Mouse (Mus musculus) cerebellum, postnatal 14 days (tissue): ENCODE results near the gene Gm10972.
"Not testable (repeated sequence)": the region's sequence is repeated elsewhere in the genome, so short reads cannot be mapped to it uniquely, and the experiment has no call there.

ENCODE experiments used
- DNase-seq, 2 experiments: peaks; one replicate each; pipeline ENCODE4 v3.0.0; 2021; ENCODE audit warnings: mixed read lengths in 2 of 2

Gm10972 gene

DNA sequence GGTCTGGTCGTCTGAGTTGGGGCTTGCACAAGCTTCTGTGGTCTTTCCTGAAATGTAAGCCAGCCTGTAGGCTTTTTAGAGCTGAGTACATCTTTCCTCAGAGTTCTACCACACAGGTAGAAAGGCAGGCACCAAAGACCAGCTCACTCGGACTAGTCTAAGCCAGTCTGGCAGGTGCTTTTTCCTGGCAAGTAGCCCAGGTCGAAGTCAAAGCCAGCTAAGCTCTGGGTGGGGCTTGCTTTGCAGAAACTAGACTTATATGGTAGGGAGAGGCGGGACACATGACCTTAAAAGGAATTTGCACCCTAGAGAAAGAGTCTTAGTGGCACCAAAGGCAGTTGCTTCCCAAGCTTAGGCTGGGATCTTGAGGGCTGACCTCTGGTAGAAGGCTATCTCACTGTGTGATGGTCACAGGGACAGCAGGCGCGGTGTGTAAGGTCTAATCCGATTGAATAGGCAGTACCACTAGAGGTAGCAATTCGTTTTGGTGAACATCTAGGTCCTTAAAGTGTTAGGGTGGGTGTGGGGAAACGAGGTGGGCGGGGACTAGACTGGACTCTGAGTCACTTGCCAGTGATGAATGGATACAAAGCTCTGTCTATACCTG lies 16.3 kb downstream of the Gm10972 start:
- DNase-seq = peak; percentile 9 to 24

DNA sequence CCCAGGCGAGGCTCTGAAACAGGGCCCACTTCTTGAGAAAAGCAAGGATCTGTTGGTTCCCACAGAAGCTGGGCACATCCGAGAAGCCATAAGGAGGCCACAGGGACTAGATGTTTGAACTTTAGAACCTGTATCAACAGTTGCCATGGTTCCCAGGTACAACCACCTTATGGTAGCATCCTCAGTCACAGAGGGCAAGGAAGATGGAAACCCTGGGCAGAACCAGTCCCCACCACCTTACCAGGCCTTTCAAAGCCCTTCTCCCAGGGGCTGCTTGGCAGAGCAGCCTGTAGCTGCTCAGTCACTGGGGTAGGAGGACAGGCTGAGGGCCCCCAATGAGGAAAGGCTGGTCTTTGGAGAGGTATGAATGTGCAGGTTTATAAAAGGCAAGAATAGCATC lies 17.9 kb downstream of the Gm10972 start:
- not testable (repeated sequence) for DNase-seq

DNA sequence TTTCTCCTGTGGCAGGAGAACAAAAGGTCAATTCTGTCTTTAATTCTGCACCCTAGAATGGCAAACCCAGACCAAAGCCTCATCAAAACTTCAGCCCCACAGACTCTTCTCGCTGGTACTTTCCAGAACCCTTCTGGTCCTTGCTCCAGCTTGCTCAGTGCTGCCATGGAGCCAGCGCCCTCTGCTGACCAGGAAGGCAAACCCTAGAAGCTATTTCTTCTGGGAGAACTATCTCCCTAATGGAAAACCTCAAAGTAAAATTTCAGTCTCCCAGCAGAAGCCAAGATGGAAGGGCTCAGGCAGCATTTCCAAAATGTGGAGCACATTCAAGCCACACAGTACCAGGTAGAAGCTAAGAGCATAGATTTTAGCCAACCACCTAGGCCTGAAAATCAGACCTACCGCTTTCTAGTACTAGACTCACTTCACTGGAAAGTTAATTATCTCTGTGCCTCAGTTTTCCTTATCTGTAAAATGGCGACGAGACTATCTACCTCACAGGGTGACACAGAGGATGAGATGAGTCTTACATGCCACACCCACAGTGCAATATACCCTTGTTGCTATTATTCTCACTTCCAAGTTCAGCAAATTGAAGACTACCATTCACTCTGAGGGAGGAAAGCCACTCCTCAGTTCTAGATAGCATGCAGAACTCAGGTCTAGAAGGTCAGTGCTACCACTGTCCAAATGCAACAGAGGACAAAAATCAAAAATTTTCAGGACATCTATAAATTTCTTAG lies 22.3 kb downstream of the Gm10972 start:
- DNase-seq = not testable (repeated sequence)

DNA sequence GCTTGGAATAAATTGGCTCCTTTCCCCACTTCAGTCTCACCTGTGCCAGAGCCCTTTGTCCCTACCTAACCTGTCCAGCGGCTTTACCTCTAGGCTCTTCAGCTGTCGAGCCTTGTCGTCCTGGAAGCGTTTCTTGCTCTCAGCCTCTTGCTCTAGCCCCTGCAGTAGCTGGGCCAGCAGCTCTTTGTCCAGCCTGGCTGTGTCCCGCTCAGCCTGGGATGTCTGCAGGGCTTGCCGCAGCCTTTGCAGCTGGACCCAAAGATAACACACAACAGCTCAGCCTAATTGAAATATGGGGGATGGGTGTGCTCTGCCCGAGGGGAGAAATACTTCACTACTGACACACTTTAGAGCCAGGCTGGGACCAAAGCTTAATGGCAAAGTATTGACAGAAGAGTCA lies 23.0 kb downstream of the Gm10972 start:
- not testable (repeated sequence) for DNase-seq

DNA sequence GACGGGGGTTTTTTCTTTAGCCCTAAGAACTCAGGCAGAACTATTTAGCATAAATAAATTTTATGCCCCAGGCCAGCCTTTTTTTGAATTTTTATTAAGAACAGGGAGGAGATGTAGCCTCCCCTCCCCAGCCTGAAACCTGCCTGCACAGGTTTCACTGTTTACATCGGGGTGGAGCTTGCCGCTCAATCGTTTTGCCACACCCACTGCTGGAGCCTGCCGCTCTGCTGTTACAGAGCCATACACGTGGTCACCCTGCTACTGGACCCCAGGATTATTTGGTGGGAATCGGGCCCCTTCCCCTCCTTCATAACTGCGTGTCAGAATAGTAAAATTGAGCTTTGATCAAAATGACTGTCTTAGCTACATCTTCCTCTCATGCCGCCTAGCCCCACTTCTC lies 32.2 kb downstream of the Gm10972 start:
- DNase-seq = not testable (repeated sequence)

DNA sequence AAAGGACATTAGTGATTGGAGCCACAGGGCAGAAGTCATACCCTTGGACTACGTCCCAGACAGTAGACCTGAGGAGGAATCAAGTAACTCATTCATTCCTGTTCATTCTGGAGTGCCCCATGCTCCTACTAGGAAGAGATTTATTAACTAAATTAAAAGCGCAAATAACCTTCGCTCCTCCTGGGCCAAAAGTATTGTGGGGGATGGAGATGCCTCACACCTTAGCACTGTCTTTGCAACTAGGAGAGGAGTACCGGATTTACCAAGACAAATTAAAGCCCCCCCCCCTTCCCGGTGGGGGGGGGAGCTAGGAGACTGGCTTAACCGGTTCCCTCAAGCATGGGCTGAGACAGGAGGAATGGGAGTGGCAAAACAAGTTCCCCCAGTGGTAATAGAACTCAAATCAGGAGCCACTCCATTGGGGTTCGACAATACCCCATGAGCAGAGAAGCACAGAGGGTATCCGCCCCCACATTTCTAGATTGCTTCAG lies 36.5 kb downstream of the Gm10972 start:
- DNase-seq = no peak

DNA sequence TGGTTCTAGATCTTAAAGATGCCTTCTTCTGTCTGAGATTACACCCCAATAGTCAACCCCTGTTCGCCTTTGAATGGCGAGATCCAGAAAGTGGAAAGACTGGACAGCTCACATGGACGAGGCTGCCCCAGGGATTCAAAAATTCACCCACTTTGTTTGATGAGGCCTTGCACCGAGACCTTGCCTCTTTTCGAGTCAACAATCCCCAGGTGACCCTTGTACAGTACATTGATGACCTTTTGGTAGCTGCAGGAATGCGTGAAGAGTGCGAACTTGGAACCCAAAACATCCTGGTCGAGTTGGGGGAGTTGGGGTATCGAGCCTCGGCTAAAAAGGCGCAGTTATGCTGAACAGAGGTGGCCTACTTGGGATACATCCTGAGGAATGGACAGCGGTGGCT lies 37.1 kb downstream of the Gm10972 start:
- DNase-seq = not testable (repeated sequence)

DNA sequence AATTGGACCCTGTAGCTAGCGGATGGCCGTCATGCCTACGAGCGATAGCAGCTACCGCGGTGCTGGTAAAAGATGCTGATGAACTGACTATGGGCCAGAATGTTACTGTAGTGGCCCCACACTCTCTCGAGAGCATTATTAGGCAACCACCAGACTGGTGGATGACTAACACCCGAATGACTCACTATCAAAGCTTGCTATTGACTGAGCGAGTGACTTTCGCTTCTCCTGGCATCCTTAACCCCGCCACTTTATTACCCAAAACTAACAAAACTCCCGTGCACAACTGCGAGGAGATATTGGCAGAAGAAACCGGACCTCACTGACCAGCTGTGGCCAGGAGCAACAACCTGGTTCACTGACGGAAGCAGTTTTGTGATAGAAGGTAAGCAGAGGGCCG lies 37.9 kb downstream of the Gm10972 start:
- DNase-seq = no peak

DNA sequence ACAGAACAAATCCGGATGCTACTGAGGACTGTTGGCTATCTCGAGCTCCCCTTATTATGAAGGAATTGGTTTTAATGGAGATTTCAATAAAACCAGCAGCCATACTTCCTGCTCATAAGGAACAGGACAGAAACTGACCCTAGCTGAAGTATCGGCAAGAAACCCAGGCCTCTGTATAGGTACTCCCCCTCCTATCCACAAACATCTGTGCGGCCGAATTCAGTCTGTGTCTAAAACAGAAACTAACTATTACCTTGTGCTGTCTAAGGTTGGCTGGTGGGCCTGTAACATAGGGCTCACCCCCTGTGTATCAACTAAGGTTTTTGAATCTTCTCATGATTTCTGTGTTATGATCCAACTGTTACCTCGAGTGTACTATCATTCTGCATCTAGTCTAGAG lies 40.7 kb downstream of the Gm10972 start:
- no peak for DNase-seq

DNA sequence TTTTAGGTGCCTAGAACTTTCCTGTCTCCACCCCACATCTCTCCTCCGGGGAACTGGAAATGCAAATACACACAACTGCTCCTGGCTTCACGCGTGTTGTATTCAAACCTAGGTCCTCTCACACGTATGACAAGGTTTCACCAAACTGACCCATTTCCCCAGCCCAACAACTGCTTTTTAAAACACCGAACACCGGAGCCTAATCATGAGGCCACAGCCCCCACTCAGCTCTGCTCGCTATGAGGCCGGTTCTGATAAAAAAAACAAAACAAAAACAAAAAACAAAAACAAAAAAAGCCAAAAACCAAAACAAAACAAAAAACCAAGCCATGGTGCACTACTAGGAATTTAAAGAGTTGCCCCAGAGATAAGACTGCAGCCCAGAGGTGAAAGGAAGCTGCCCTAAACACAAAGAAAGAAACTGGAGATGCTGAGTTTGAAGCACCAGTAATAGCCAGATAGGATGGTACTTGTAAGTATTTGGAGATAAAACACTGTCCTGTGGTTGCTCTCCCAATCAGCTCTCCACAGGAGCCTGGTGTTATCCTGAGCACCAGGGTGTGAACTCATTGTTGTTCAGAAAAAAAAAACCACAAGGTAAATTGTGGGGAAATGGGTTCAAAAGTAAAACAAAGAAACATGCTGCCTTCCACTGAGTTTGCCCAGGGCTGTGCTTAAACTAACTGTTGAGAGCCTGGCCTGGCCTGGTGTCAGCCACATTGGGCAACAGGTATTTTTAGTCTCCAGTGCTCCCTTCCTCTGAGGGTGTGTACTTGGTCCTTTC lies 43.3 kb downstream of the Gm10972 start:
- DNase-seq = not testable (repeated sequence)

DNA sequence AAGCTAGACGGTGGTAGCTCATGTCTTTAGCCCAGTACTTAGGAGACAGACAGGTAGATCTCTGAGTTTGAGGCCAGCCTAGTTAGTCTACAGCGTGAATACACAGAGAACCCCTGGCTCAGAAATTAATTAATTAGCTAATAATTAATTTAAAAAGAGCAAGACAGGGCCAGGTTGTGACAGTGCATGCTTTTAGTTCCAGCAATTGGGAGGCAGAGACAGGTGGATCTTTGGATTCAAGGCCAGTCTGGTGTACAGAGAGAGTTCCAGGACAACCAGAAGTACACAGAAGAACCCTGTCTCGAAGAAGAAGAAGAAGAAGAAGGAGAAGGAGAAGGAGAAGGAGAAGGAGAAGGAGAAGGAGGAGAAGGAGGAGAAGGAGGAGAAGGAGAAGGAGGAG lies 45.8 kb downstream of the Gm10972 start:
- DNase-seq = not testable (repeated sequence)

DNA sequence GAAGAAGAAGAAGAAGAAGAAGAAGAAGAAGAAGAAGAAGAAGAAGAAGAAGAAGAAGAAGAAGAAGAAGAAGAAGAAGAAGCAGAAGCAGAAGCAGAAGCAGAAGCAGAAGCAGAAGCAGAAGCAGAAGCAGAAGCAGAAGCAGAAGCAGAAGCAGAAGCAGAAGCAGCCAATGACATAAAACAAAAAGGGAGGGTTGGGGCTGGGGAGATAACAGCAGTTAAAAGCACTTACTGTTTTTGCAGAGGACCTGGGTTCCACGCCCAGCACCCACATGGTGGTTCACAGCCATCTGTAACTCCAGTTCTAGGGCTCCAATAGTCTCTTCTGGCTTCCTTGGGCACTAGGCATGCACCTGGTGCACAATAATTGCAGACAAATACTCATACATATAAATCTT lies 46.3 kb downstream of the Gm10972 start:
- not testable (repeated sequence) for DNase-seq

DNA sequence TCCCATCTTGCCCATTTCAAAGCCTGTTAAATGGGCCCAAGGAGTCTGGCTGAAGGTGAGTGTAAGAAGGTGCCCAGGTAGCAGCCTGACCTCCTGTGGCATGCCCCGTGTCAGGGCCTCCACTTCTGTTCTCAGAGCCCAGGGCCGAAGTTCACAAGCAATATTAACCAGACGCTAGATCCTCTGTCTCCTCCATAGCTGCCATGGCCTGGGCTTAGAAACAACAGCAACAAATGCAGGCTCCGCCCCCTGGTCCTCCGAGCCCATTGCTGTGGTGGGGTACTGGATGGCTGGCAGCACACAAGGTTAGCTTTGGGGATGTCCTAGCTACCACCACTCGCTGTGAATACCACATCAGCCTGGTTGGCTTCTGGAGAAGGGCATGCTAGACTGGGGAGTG lies 47.2 kb downstream of the Gm10972 start:
- DNase-seq = not testable (repeated sequence)

DNA sequence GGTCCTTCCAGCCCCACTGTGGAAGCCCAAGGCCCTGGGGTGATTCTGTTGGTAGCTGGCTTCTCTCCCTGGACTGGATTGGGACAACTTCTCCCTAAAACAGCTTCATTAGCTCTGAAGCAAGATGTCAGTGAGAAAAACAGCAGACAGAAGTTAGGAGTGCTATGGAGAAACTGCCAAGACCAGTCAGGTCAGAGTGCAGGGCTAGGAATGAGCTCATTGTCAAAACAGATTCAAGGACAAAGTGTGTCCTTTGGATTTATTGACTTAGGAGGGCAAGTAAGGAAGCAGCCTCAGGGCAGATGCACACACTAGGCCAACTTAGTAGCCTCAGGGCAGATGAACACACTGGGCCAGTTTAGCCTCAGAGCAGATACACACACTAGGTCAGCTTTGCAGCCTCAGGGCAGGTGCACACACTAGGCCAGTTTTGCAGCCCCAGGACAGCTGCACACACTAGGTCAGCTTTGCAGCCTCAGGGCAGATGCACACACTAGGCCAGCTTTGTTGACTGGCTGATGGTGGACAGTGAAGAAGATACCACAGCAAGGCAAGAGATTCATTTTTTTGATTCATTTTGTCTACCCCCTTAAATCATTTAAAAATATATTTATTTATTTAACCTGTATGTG lies 47.8 kb downstream of the Gm10972 start:
- no peak for DNase-seq

DNA sequence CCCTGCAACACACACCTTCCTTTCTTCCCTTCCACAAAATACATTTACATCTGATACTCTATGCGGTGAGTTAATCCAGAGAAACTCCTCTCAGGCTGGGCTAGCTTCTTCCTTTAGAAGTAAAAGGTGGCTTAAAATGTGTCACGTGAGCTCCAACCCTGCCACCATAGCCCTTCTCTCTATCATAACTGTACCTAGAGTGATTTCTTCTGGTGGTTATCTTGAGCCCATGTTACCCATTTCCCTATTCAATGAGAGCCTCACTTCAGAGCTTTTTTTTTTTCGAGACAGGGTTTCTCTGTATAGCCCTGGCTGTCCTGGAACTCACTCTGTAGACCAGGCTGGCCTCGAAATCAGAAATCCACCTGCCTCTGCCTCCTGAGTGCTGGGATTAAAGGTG lies 48.8 kb downstream of the Gm10972 start:
- DNase-seq = not testable (repeated sequence)
